Mouse (Mus musculus) intestine, embryonic 14.5 days (tissue): ENCODE measurements around the gene Vangl1. TPM values are rescaled to one million over a fixed set of nuclear protein-coding genes. Genes with fewer than 3 reads are reported as not detected.

Source experiments
- ATAC-seq: fragments of 200-750 bp; cut with Nextera tagmentation; replicated peaks from 2 replicates; pipeline ENCODE4 v1.8.0; 2017; ENCODE audit warnings: low read depth, moderate number of reproducible peaks, moderate TSS enrichment, moderate library complexity; ENCODE audit not compliant: low FRiP score, low TSS enrichment
- DNase-seq: peaks from one replicate; pipeline ENCODE4 v3.0.0-alpha.2; 2018; ENCODE audit warnings: low spot score
- H3K27ac ChIP-seq: fragments of 300-500 bp; sonication (generic); 2 replicates; pipeline ENCODE4 v1.5.1; 2014; ENCODE audit warnings: low read depth, mild to moderate bottlenecking, control low read depth
- H3K27me3 ChIP-seq: fragments of 300-500 bp; sonication (generic); replicated peaks from 2 replicates; pipeline ENCODE4 v1.6.1; 2014; ENCODE audit warnings: low read length, control low read depth; ENCODE audit not compliant: control insufficient read depth, insufficient read depth
- H3K36me3 ChIP-seq: fragments of 300-500 bp; sonication (generic); 2 replicates; pipeline ENCODE4 v1.6.1; 2014; ENCODE audit warnings: low read length, control low read depth; ENCODE audit not compliant: control insufficient read depth, insufficient read depth
- H3K4me1 ChIP-seq: fragments of 300-500 bp; sonication (generic); replicated peaks from 2 replicates; pipeline ENCODE4 v1.6.1; 2014; ENCODE audit warnings: low read length, control low read depth, mixed read lengths; ENCODE audit not compliant: control insufficient read depth, insufficient read depth
- H3K4me2 ChIP-seq: fragments of 300-500 bp; sonication (generic); 2 replicates; pipeline ENCODE4 v1.6.1; 2014; ENCODE audit warnings: low read length
- H3K4me3 ChIP-seq: fragments of 300-500 bp; sonication (generic); 2 replicates; pipeline ENCODE4 v1.5.1; 2014; ENCODE audit warnings: low read depth, low read length, control low read depth, mixed read lengths
- H3K9ac ChIP-seq: fragments of 300-500 bp; sonication (generic); 2 replicates; pipeline ENCODE4 v1.6.1; 2014; ENCODE audit warnings: mild to moderate bottlenecking, low read length
- H3K9me3 ChIP-seq: fragments of 300-500 bp; sonication (generic); 2 replicates; pipeline ENCODE4 v1.6.1; 2016; ENCODE audit warnings: low read length, control low read depth; ENCODE audit not compliant: control insufficient read depth
- WGBS: fragments of 180-500 bp; shearing (Covaris S2); extraction: QIAGEN DNeasy Blood & Tissue Kit; methylation state at CpG from one replicate; pipeline ENCODE4 v1.1.7; 2014; 5-methylcytosine and 5-hydroxymethylcytosine counted together
- polyA plus RNA-seq: library from polyadenylated mRNA; unstranded; fragments of >200 nt; fragmentation: Nextera tagmentation; extraction: Ambion mirVana; gene quantifications from 2 replicates; pipeline ENCODE4 v1.2.1, GENCODE M21; 2014

Gene Vangl1
- polyA plus RNA-seq, 1 experiment from 2014 or later: 23.7 TPM

- peaks cover 4% of the 10 kb centered on the region for H3K4me1 ChIP-seq
- H3K9me3 ChIP-seq: no peaks in the 10 kb centered on the region
- no peak overlapping the region for H3K4me2 ChIP-seq
- H3K4me3 ChIP-seq: no peak overlapping the region
- ATAC-seq (no peak; the same call in 1 of the 2 replicates), DNase-seq (no peak)
- 78% methylated on average over 14 of the region's 14 CpGs for WGBS
- H3K27me3 ChIP-seq: no peaks in the 10 kb centered on the region
- peak overlapping the region; percentile 9; the same call in 1 of the 2 replicates for H3K27ac ChIP-seq
- H3K9ac ChIP-seq: no peak overlapping the region
- peaks cover 60% of the 10 kb centered on the region for H3K36me3 ChIP-seq
Observed at GRCm38 (mm10) chr3:102159423-102160325, 44.8 kb downstream of the Vangl1 start.

- Histone ChIP-seq H3K27me3 (no peaks in the 10 kb centered on the region), H3K9ac (no peak overlapping the region), H3K9me3 (no peaks in the 10 kb centered on the region), H3K4me2 (no peak overlapping the region), H3K4me1 (peaks cover 4% of the 10 kb centered on the region), H3K36me3 (peaks cover 55% of the 10 kb centered on the region), H3K27ac (no peak overlapping the region; the same call in 1 of the 2 replicates), H3K4me3 (no peak overlapping the region)
- ATAC-seq (no peak), DNase-seq (no peak)
- 79% methylated on average over 14 of the region's 14 CpGs for WGBS
Observed at GRCm38 (mm10) chr3:102158759-102159422, 45.6 kb downstream of the Vangl1 start.

GRCm38 (mm10) chr3:102157652-102158051 is 46.8 kb downstream of the Vangl1 start:
- Histone ChIP-seq H3K27ac (no peak overlapping the region), H3K27me3 (no peaks in the 10 kb centered on the region), H3K4me2 (no peak overlapping the region), H3K9me3 (no peaks in the 10 kb centered on the region), H3K4me1 (peaks cover 4% of the 10 kb centered on the region), H3K4me3 (no peak overlapping the region), H3K36me3 (peaks cover 43% of the 10 kb centered on the region), H3K9ac (no peak overlapping the region)
- DNase-seq: no peak
- 90% methylated on average over 6 of the region's 6 CpGs for WGBS
- ATAC-seq: no peak

- H3K27me3 ChIP-seq: no peaks in the 10 kb centered on the region
- H3K36me3 ChIP-seq: peaks cover 38% of the 10 kb centered on the region
- WGBS: 86% methylated on average over 7 of the region's 7 CpGs
- no peak overlapping the region for H3K27ac ChIP-seq
- H3K4me1 ChIP-seq: peaks cover 4% of the 10 kb centered on the region
- H3K4me3 ChIP-seq: no peak overlapping the region
- ATAC-seq (no peak), DNase-seq (no peak)
- H3K9me3 ChIP-seq: no peaks in the 10 kb centered on the region
- H3K4me2 ChIP-seq: no peak overlapping the region
- no peak overlapping the region for H3K9ac ChIP-seq
Observed at GRCm38 (mm10) chr3:102156737-102157136, 47.8 kb downstream of the Vangl1 start.

- Histone ChIP-seq H3K9me3 (no peaks in the 10 kb centered on the region), H3K27me3 (no peaks in the 10 kb centered on the region), H3K27ac (no peak overlapping the region), H3K9ac (no peak overlapping the region), H3K4me1 (peaks cover 11% of the 10 kb centered on the region; the same call in 1 of the 2 replicates), H3K4me2 (no peak overlapping the region), H3K4me3 (no peak overlapping the region), H3K36me3 (peaks cover 22% of the 10 kb centered on the region)
- no peak for DNase-seq
- no peak for ATAC-seq
- WGBS: 84% methylated on average over 7 of the region's 7 CpGs
Observed at GRCm38 (mm10) chr3:102154107-102154506, 50.4 kb downstream of the Vangl1 start.

GRCm38 (mm10) chr3:102152872-102153271 is 51.6 kb downstream of the Vangl1 start:
- DNase-seq: no peak
- Histone ChIP-seq H3K4me2 (no peak overlapping the region), H3K9me3 (no peaks in the 10 kb centered on the region), H3K4me3 (no peak overlapping the region), H3K27me3 (no peaks in the 10 kb centered on the region), H3K36me3 (peaks cover 17% of the 10 kb centered on the region), H3K27ac (peak overlapping the region; percentile 52; the same call in 1 of the 2 replicates), H3K4me1 (peaks cover 16% of the 10 kb centered on the region; the same call in 1 of the 2 replicates), H3K9ac (0 out of 2 replicates have a peak overlapping the region, but pooled peaks have one; percentile 25)
- ATAC-seq: peak; percentile 74
- 23% methylated on average over 4 of the region's 4 CpGs for WGBS

GRCm38 (mm10) chr3:102152471-102152870 is 52.0 kb downstream of the Vangl1 start:
- DNase-seq (no peak), ATAC-seq (peak; percentile 45)
- Histone ChIP-seq H3K4me1 (peaks cover 16% of the 10 kb centered on the region; the same call in 1 of the 2 replicates), H3K4me3 (no peak overlapping the region), H3K9me3 (no peaks in the 10 kb centered on the region), H3K27ac (peak overlapping the region; percentile 52; the same call in 1 of the 2 replicates), H3K27me3 (no peaks in the 10 kb centered on the region), H3K9ac (0 out of 2 replicates have a peak overlapping the region, but pooled peaks have one; percentile 25), H3K36me3 (peaks cover 13% of the 10 kb centered on the region), H3K4me2 (peak overlapping the region; percentile 1; the same call in 1 of the 2 replicates)
- WGBS: 45% methylated on average over 4 of the region's 4 CpGs

- Histone ChIP-seq H3K4me3 (no peak overlapping the region), H3K36me3 (peaks cover 6% of the 10 kb centered on the region), H3K4me1 (peaks cover 16% of the 10 kb centered on the region; the same call in 1 of the 2 replicates), H3K9me3 (no peaks in the 10 kb centered on the region), H3K27ac (0 out of 2 replicates have a peak overlapping the region, but pooled peaks have one; percentile 52), H3K27me3 (no peaks in the 10 kb centered on the region), H3K9ac (no peak overlapping the region), H3K4me2 (0 out of 2 replicates have a peak overlapping the region, but pooled peaks have one; percentile 1)
- no peak for ATAC-seq
- 75% methylated on average over 4 of the region's 4 CpGs for WGBS
- DNase-seq: no peak
Observed at GRCm38 (mm10) chr3:102151850-102152249, 52.6 kb downstream of the Vangl1 start.
